8 mouse cellular contexts compared by ENCODE assay signal in the genomic region with DNA sequence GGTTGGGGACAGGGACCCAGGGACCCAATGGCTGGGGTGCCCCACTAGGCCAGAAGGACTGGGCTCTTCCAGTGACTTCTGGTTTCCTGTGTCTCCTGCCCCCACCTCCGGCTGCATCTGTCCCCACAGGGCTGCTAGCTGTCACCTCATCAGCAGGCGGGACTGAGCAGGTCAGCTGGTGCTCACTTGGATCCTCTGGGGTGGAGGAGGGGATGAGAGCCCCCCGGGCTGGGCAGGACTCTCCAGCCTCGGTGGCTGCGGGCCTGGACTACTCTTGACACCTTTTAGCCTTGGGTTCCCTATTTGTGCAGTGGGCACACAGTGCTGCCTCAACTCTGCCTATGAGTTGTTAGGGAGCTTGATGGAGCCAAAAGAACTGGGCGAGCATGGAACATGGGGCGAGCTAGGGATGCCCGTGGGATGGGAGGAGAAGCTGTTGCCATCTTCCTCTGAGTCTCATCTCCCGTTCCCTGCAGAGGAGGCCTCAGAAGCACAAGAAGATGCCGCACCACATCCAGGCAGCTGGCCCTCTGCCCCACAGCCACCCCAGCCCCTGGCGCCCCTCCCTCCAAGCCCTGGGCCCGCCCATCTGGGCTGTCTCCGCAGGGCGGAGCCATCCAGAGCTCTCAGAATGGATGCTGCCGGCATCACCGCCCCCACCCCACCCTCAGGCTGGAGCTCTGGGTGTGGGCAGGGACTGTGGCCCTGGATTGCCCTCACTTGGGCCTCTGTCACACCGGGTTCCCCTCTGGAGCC.
A peak's percentile ranks its signal among the peaks of the same experiment; 100 is the strongest.
DNase-seq lines count a peak whose midpoint lies in the region; ATAC-seq and TF ChIP-seq lines count a peak whose summit lies in the region.

No protein-coding gene starts in this region.

- peak; percentile 37 to 48 for DNase-seq in layer of hippocampus, adult 8-10 months (ENCODE audit: low spot score in 2 of 2)
- no peak for DNase-seq in layer of hippocampus, postnatal 25 days (ENCODE audit: extremely low spot score in 1 of 2, low spot score in 1 of 2)
- DNase-seq in embryonic facial prominence, embryonic 10.5 days (ENCODE audit: low spot score) = peak; percentile 62
- peak; percentile 38 for DNase-seq in heart, postnatal 4 days
- DNase-seq in liver, embryonic 13.5 days = no peak
- DNase-seq in stomach, postnatal 0 days (ENCODE audit: low spot score) = peak; percentile 35
- DNase-seq in adrenal gland, postnatal 10 days = no peak
- DNase-seq in lung, postnatal 14 days = no peak

- TF ChIP-seq EP300 in stomach, postnatal 0 days (optimal IDR thresholded peaks at IDR 0.05) = no peak

- H3K27ac ChIP-seq in embryonic facial prominence, embryonic 10.5 days (replicated peaks) = peak overlapping the region; percentile 35
- H3K27ac ChIP-seq in liver, embryonic 13.5 days = no peak overlapping the region
- H3K27ac ChIP-seq in stomach, postnatal 0 days (replicated peaks) = no peak overlapping the region

- no peak for TF ChIP-seq CTCF in stomach, postnatal 0 days (IDR thresholded peaks at IDR 0.05; ENCODE audit: low read depth)

- H3K9me3 ChIP-seq in embryonic facial prominence, embryonic 10.5 days = no peaks in the 10 kb centered on the region
- H3K9me3 ChIP-seq in liver, embryonic 13.5 days (replicated peaks) = no peaks in the 10 kb centered on the region
- H3K9me3 ChIP-seq in stomach, postnatal 0 days (ENCODE audit: control insufficient read depth, low read length) = no peaks in the 10 kb centered on the region

- peak overlapping the region; percentile 2; the same call in 1 of the 2 replicates for H3K4me2 ChIP-seq in liver, embryonic 13.5 days
- no peak overlapping the region for H3K4me2 ChIP-seq in stomach, postnatal 0 days (replicated peaks; ENCODE audit: low read depth)

- ATAC-seq in liver, embryonic 13.5 days (ENCODE audit: low read depth) = no peak
- ATAC-seq in stomach, postnatal 0 days (ENCODE audit: low FRiP score, low TSS enrichment) = no peak

- H3K9ac ChIP-seq in liver, embryonic 13.5 days = no peak overlapping the region
- no peak overlapping the region for H3K9ac ChIP-seq in stomach, postnatal 0 days (ENCODE audit: low read length)

- H3K27me3 ChIP-seq in embryonic facial prominence, embryonic 10.5 days (replicated peaks; ENCODE audit: low read depth, poor library complexity, severe bottlenecking) = peaks cover 86% of the 10 kb centered on the region
- H3K27me3 ChIP-seq in liver, embryonic 13.5 days = peaks cover 69% of the 10 kb centered on the region
- H3K27me3 ChIP-seq in stomach, postnatal 0 days (ENCODE audit: control insufficient read depth, insufficient read depth, low read length) = peaks cover 5% of the 10 kb centered on the region; the same call in 1 of the 2 replicates

- no peaks in the 10 kb centered on the region for H3K36me3 ChIP-seq in embryonic facial prominence, embryonic 10.5 days (replicated peaks)
- no peaks in the 10 kb centered on the region for H3K36me3 ChIP-seq in liver, embryonic 13.5 days
- no peaks in the 10 kb centered on the region for H3K36me3 ChIP-seq in stomach, postnatal 0 days (ENCODE audit: control insufficient read depth, insufficient read depth, low read length)

- WGBS in embryonic facial prominence, embryonic 10.5 days = 9% methylated on average over 17 of the region's 17 CpGs
- 9% methylated on average over 17 of the region's 17 CpGs for WGBS in liver, embryonic 13.5 days (ENCODE audit: insufficient replicate concordance)
- 20% methylated on average over 17 of the region's 17 CpGs for WGBS in stomach, postnatal 0 days

- peak overlapping the region; percentile 56 for H3K4me3 ChIP-seq in embryonic facial prominence, embryonic 10.5 days
- no peak overlapping the region for H3K4me3 ChIP-seq in liver, embryonic 13.5 days (replicated peaks)
- H3K4me3 ChIP-seq in stomach, postnatal 0 days (ENCODE audit: low read depth, low read length) = no peak overlapping the region; the same call in 1 of the 2 replicates

- H3K4me1 ChIP-seq in embryonic facial prominence, embryonic 10.5 days = peaks cover 59% of the 10 kb centered on the region
- H3K4me1 ChIP-seq in liver, embryonic 13.5 days (replicated peaks) = peaks cover 43% of the 10 kb centered on the region
- no peaks in the 10 kb centered on the region for H3K4me1 ChIP-seq in stomach, postnatal 0 days (replicated peaks; ENCODE audit: control insufficient read depth, insufficient read depth)

Comparison
In these comparisons a context has a peak if more than half of its experiments do, and no peak if none do; other contexts are left out.
1. DNase-seq: peak in layer of hippocampus, adult 8-10 months (2 of 2), embryonic facial prominence, embryonic 10.5 days (single experiment), heart, postnatal 4 days (single experiment) and stomach, postnatal 0 days (single experiment); none in layer of hippocampus, postnatal 25 days (0 of 2), liver, embryonic 13.5 days (single experiment), adrenal gland, postnatal 10 days (single experiment) and lung, postnatal 14 days (single experiment).